Mouse (Mus musculus): ENCODE measurements at regions not wholly inside any gene's neighbourhood (a gene's known extent, or its start where the extent isn't known, plus 50 kb on each side); places are given as distances from the start of the nearest gene placed in this dataset.

- TF ChIP-seq CTCF (IDR thresholded peaks at IDR 0.05): no peak
- no peak for TF ChIP-seq POLR2A (IDR thresholded peaks at IDR 0.05; ENCODE audit: insufficient read depth, low read depth, low read length)
Measured at GRCm38 (mm10) chr4:33570274-33570673, 260.2 kb downstream of the Rngtt start.
